Mouse (Mus musculus) liver, adult 2 months (tissue): Measurements from ENCODE around the gene Akr1c6.

Source experiments
- CTCF ChIP-seq: fragments of 200-500 bp; IDR thresholded peaks from 2 replicates; pipeline ENCODE4 v1.5.1; 2011; ENCODE audit warnings: low read depth, low read length, control low read depth
- POLR2A ChIP-seq: fragments of 200-500 bp; IDR thresholded peaks from 2 replicates; pipeline ENCODE4 v1.6.1; 2011; ENCODE audit warnings: low read length, control low read depth; ENCODE audit not compliant: insufficient read depth; ENCODE audit errors: extremely low read depth

- TF ChIP-seq POLR2A = no peak
- TF ChIP-seq CTCF = no peak
These were observed 5.5 kb upstream of the Akr1c6 start for GRCm38 (mm10) chr13:4428558-4428957.
